Mouse (Mus musculus) kidney, adult 2 months (tissue): ENCODE measurements at regions not wholly inside any gene's neighbourhood (a gene's known extent, or its start where the extent isn't known, plus 50 kb on each side); places are given as distances from the start of the nearest gene placed in this dataset.

ENCODE experiments used
- CTCF ChIP-seq: fragments of 200-500 bp; conservative IDR thresholded peaks from 2 replicates; pipeline ENCODE4 v1.5.1; 2011; ENCODE audit warnings: low read depth, mild to moderate bottlenecking, control low read depth, low read length, moderate library complexity, mixed read lengths; ENCODE audit not compliant: insufficient read depth, insufficient read length
- POLR2A ChIP-seq: fragments of 200-500 bp; IDR thresholded peaks from one replicate; pipeline ENCODE4 v1.6.1; 2011; ENCODE audit warnings: low read depth, low read length, control low read depth

DNA sequence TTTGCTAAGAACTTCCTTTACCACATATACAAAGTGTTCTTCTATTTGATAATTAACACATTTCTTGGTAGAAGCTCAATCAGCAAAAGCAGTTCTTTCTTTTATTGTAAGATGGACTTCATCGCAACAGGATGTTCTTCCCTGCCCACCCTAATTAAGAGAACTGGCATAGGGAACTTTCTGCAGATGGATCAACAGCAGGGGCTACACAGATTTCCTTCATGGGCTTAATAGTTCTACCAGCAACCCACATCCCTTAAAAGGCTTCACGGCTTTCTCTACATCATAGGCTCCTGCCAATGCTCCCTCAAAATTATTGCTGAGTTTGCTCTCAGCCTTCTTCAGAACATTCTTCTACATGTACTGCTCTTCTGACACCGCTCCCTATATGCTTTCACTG, 333.8 kb downstream of the Slitrk5 start:
- TF ChIP-seq CTCF = no peak
- TF ChIP-seq POLR2A = no peak
